Mouse (Mus musculus): ENCODE results near the gene Calcoco1. TPM values are rescaled to one million over a fixed set of nuclear protein-coding genes. Genes with fewer than 3 reads are reported as not detected.

Calcoco1 gene
- polyA plus RNA-seq, 1 experiment, result 51.9 TPM

GRCm38 (mm10) chr15:102727951-102728350 is 6.0 kb upstream of the Calcoco1 start:
- Histone ChIP-seq H3K36me3 (ENCODE audit: control insufficient read depth, insufficient read depth, low read length, poor library complexity, severe bottlenecking) (no peaks in the 10 kb centered on the region), H3K27ac (ENCODE audit: insufficient read depth, low read length) (no peak overlapping the region), H3K27me3 (ENCODE audit: control insufficient read depth, insufficient read depth, low read length, poor library complexity, severe bottlenecking) (no peaks in the 10 kb centered on the region), H3K9me3 (replicated peaks; ENCODE audit: control insufficient read depth, insufficient read depth, low read length, poor library complexity, severe bottlenecking) (no peaks in the 10 kb centered on the region), H3K9ac (ENCODE audit: low read depth, poor library complexity, severe bottlenecking) (no peak overlapping the region), H3K4me1 (ENCODE audit: control insufficient read depth, insufficient read depth, low read length) (no peaks in the 10 kb centered on the region), H3K4me3 (ENCODE audit: low read depth, low read length) (no peak overlapping the region)
- TF ChIP-seq CTCF (IDR thresholded peaks at IDR 0.05; ENCODE audit: low read depth, low read length), result no peak
- TF ChIP-seq EP300 (IDR thresholded peaks at IDR 0.05; ENCODE audit: insufficient read depth, low read depth, low read length), result no peak
- TF ChIP-seq POLR2A (IDR thresholded peaks at IDR 0.05; ENCODE audit: insufficient read depth, low read length), result no peak

GRCm38 (mm10) chr15:102723358-102724135 is 1.6 kb upstream of the Calcoco1 start:
- H3K27ac ChIP-seq (ENCODE audit: insufficient read depth, low read length), result no peak overlapping the region
- H3K4me1 ChIP-seq (ENCODE audit: control insufficient read depth, insufficient read depth, low read length), result peaks cover 1% of the 10 kb centered on the region
- no peak overlapping the region for H3K9ac ChIP-seq (ENCODE audit: low read depth, poor library complexity, severe bottlenecking)
- no peak overlapping the region for H3K4me3 ChIP-seq (ENCODE audit: low read depth, low read length)
- no peak for TF ChIP-seq EP300 (IDR thresholded peaks at IDR 0.05; ENCODE audit: insufficient read depth, low read depth, low read length)
- no peak for TF ChIP-seq POLR2A (IDR thresholded peaks at IDR 0.05; ENCODE audit: insufficient read depth, low read length)
- no peak for TF ChIP-seq CTCF (IDR thresholded peaks at IDR 0.05; ENCODE audit: low read depth, low read length)
- H3K27me3 ChIP-seq (ENCODE audit: control insufficient read depth, insufficient read depth, low read length, poor library complexity, severe bottlenecking), result no peaks in the 10 kb centered on the region
- no peaks in the 10 kb centered on the region for H3K9me3 ChIP-seq (replicated peaks; ENCODE audit: control insufficient read depth, insufficient read depth, low read length, poor library complexity, severe bottlenecking)
- no peaks in the 10 kb centered on the region for H3K36me3 ChIP-seq (ENCODE audit: control insufficient read depth, insufficient read depth, low read length, poor library complexity, severe bottlenecking)

GRCm38 (mm10) chr15:102722500-102722931 is 538 bp upstream of the Calcoco1 start:
- H3K27me3 ChIP-seq (ENCODE audit: control insufficient read depth, insufficient read depth, low read length, poor library complexity, severe bottlenecking), result no peaks in the 10 kb centered on the region
- no peaks in the 10 kb centered on the region for H3K36me3 ChIP-seq (ENCODE audit: control insufficient read depth, insufficient read depth, low read length, poor library complexity, severe bottlenecking)
- TF ChIP-seq EP300 (IDR thresholded peaks at IDR 0.05; ENCODE audit: insufficient read depth, low read depth, low read length) (no peak), CTCF (IDR thresholded peaks at IDR 0.05; ENCODE audit: low read depth, low read length) (no peak), POLR2A (IDR thresholded peaks at IDR 0.05; ENCODE audit: insufficient read depth, low read length) (no peak)
- H3K9ac ChIP-seq (ENCODE audit: low read depth, poor library complexity, severe bottlenecking), result no peak overlapping the region
- H3K4me1 ChIP-seq (ENCODE audit: control insufficient read depth, insufficient read depth, low read length), result peaks cover 1% of the 10 kb centered on the region
- H3K4me3 ChIP-seq (ENCODE audit: low read depth, low read length), result peak overlapping the region; percentile 22
- no peaks in the 10 kb centered on the region for H3K9me3 ChIP-seq (replicated peaks; ENCODE audit: control insufficient read depth, insufficient read depth, low read length, poor library complexity, severe bottlenecking)
- H3K27ac ChIP-seq (ENCODE audit: insufficient read depth, low read length), result no peak overlapping the region

GRCm38 (mm10) chr15:102721016-102721898 is 721 bp downstream of the Calcoco1 start:
- H3K36me3 ChIP-seq (ENCODE audit: control insufficient read depth, insufficient read depth, low read length, poor library complexity, severe bottlenecking), result no peaks in the 10 kb centered on the region
- no peak overlapping the region for H3K27ac ChIP-seq (ENCODE audit: insufficient read depth, low read length)
- peak overlapping the region; percentile 91 for H3K4me3 ChIP-seq (ENCODE audit: low read depth, low read length)
- peaks cover 1% of the 10 kb centered on the region for H3K4me1 ChIP-seq (ENCODE audit: control insufficient read depth, insufficient read depth, low read length)
- TF ChIP-seq POLR2A (IDR thresholded peaks at IDR 0.05; ENCODE audit: insufficient read depth, low read length) (no peak), CTCF (IDR thresholded peaks at IDR 0.05; ENCODE audit: low read depth, low read length) (no peak), EP300 (IDR thresholded peaks at IDR 0.05; ENCODE audit: insufficient read depth, low read depth, low read length) (no peak)
- H3K9me3 ChIP-seq (replicated peaks; ENCODE audit: control insufficient read depth, insufficient read depth, low read length, poor library complexity, severe bottlenecking), result no peaks in the 10 kb centered on the region
- no peaks in the 10 kb centered on the region for H3K27me3 ChIP-seq (ENCODE audit: control insufficient read depth, insufficient read depth, low read length, poor library complexity, severe bottlenecking)
- peak overlapping the region; percentile 41 for H3K9ac ChIP-seq (ENCODE audit: low read depth, poor library complexity, severe bottlenecking)

- no peak overlapping the region for H3K9ac ChIP-seq (ENCODE audit: low read depth, poor library complexity, severe bottlenecking)
- TF ChIP-seq POLR2A (IDR thresholded peaks at IDR 0.05; ENCODE audit: insufficient read depth, low read length) (no peak), EP300 (IDR thresholded peaks at IDR 0.05; ENCODE audit: insufficient read depth, low read depth, low read length) (no peak), CTCF (IDR thresholded peaks at IDR 0.05; ENCODE audit: low read depth, low read length) (no peak)
- 0 out of 2 replicates have a peak overlapping the region, but pooled peaks have one; percentile 4 for H3K4me3 ChIP-seq (ENCODE audit: low read depth, low read length)
- H3K27me3 ChIP-seq (ENCODE audit: control insufficient read depth, insufficient read depth, low read length, poor library complexity, severe bottlenecking), result no peaks in the 10 kb centered on the region
- H3K9me3 ChIP-seq (replicated peaks; ENCODE audit: control insufficient read depth, insufficient read depth, low read length, poor library complexity, severe bottlenecking), result no peaks in the 10 kb centered on the region
- no peak overlapping the region for H3K27ac ChIP-seq (ENCODE audit: insufficient read depth, low read length)
- no peaks in the 10 kb centered on the region for H3K36me3 ChIP-seq (ENCODE audit: control insufficient read depth, insufficient read depth, low read length, poor library complexity, severe bottlenecking)
- H3K4me1 ChIP-seq (ENCODE audit: control insufficient read depth, insufficient read depth, low read length), result no peaks in the 10 kb centered on the region
Measured at GRCm38 (mm10) chr15:102716132-102716531, 5.8 kb downstream of the Calcoco1 start.

All from ES-Bruce4 (cell line).